ENCODE assay signal across 9 mouse cellular contexts in the genomic region with DNA sequence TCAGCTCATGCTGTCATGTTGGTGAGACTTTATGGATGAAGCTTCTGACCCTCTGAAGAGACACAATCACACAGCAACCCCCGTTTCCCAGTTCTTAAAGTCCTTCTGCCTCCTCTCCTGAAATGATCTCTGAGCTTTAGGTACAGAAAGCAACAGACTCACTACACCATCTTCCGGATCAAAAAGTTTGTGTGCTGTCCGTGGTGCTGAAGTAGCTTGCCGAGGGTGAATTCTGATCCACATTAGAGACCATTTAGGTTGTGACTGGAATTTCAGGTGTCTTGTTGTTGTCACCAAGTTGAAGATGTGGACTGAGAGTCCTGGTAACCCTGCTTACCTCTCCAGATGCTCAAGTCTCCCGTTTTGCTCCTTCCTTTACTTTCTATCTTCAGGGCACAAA.
DNase-seq lines count a peak whose midpoint lies in the region; ATAC-seq lines count a peak whose summit lies in the region.
"Had no signal": no experiment of that assay in that cellular context is flagged by ENCODE, and none has a peak within 500 bp of the region (broad histone marks: within the 10 kb centered on the region; RNA-seq: fewer than 3 reads in every experiment).

No protein-coding gene starts in this region.

- H3K4me3 ChIP-seq in liver, embryonic 12.5 days = no peak overlapping the region

- H3K27me3 ChIP-seq in liver, embryonic 12.5 days (replicated peaks) = no peaks in the 10 kb centered on the region

- no peak for ATAC-seq in liver, embryonic 12.5 days
- ATAC-seq in common myeloid progenitor, adult 5-6 weeks (replicated peaks; ENCODE audit: low read depth, poor library complexity, severe bottlenecking) = peak; percentile 42; the same call in 1 of the 2 replicates
- ATAC-seq in megakaryocyte progenitor cell, adult 5-6 weeks (replicated peaks; ENCODE audit: poor library complexity) = peak; percentile 39; the same call in 1 of the 2 replicates

- H3K9me3 ChIP-seq in liver, embryonic 12.5 days (replicated peaks) = no peaks in the 10 kb centered on the region

- H3K36me3 ChIP-seq in liver, embryonic 12.5 days = no peaks in the 10 kb centered on the region

- no peaks in the 10 kb centered on the region for H3K4me1 ChIP-seq in liver, embryonic 12.5 days

- no peak overlapping the region for H3K9ac ChIP-seq in liver, embryonic 12.5 days

- intact Hi-C loops in left cerebral cortex, postnatal 36 days (cut with DNase I) = no loop called here

- WGBS in liver, embryonic 12.5 days (ENCODE audit: insufficient replicate concordance) = 25% methylated on average over 5 of the region's 5 CpGs

- DNase-seq in adrenal gland, postnatal 10 days = peak; percentile 49
- DNase-seq in adrenal gland, postnatal 4 days (ENCODE audit: low spot score in 2 of 2) = no peak
- DNase-seq in liver = peak; percentile 19
- DNase-seq in gastrocnemius, postnatal 25 days = no peak
- no peak for DNase-seq in left cerebral cortex, postnatal 36 days (ENCODE audit: low spot score in 2 of 2)
- DNase-seq: cerebellum, adult 2 months had no signal

- no peak overlapping the region for H3K27ac ChIP-seq in liver, embryonic 12.5 days

- no peak overlapping the region for H3K4me2 ChIP-seq in liver, embryonic 12.5 days

Comparison
In these comparisons a context has a peak if more than half of its experiments do, and no peak if none do; other contexts are left out.
1. DNase-seq: peak in adrenal gland, postnatal 10 days (single experiment) and liver (single experiment); none in adrenal gland, postnatal 4 days (0 of 2), gastrocnemius, postnatal 25 days (single experiment) and left cerebral cortex, postnatal 36 days (0 of 2).